Mouse (Mus musculus) c-Kit-positive CD71-negative TER-119-negative erythroid progenitor cells, embryonic 14.5 days (primary cell): ENCODE data around the gene Slc16a3.
A peak's percentile ranks its signal among the peaks of the same experiment; 100 is the strongest.

Experiments used
- DNase-seq: peaks from one replicate; pipeline ENCODE4 v3.0.0-alpha.2; 2013; ENCODE audit warnings: low read depth

The Slc16a3 gene

GRCm38 (mm10) chr11:120948328-120948727 lies at the start of gene Slc16a3:
Slc16a3 (plus strand) TSS chr11:120948480.
- no peak for DNase-seq

- DNase-seq, result no peak
Measured at GRCm38 (mm10) chr11:120900276-120901244, 47.7 kb upstream of the Slc16a3 start.

- no peak for DNase-seq
Measured at GRCm38 (mm10) chr11:120901729-120902486, 46.4 kb upstream of the Slc16a3 start.

- no peak for DNase-seq
Measured at GRCm38 (mm10) chr11:120902487-120903142, 45.7 kb upstream of the Slc16a3 start.

GRCm38 (mm10) chr11:120903159-120903850 lies 45.0 kb upstream of the Slc16a3 start:
- no peak for DNase-seq

- DNase-seq, result no peak
Measured at GRCm38 (mm10) chr11:120904561-120904960, 43.7 kb upstream of the Slc16a3 start.

GRCm38 (mm10) chr11:120905430-120905873 lies 42.8 kb upstream of the Slc16a3 start:
- peak; percentile 77 for DNase-seq

- DNase-seq, result no peak
Measured at GRCm38 (mm10) chr11:120913796-120914195, 34.5 kb upstream of the Slc16a3 start.

GRCm38 (mm10) chr11:120916477-120916876 lies 31.8 kb upstream of the Slc16a3 start:
- DNase-seq, result no peak

GRCm38 (mm10) chr11:120917756-120918155 lies 30.5 kb upstream of the Slc16a3 start:
- DNase-seq, result no peak

GRCm38 (mm10) chr11:120922528-120922927 lies 25.8 kb upstream of the Slc16a3 start:
- DNase-seq, result no peak

GRCm38 (mm10) chr11:120928468-120928867 lies 19.8 kb upstream of the Slc16a3 start:
- no peak for DNase-seq

GRCm38 (mm10) chr11:120931479-120931878 lies 16.8 kb upstream of the Slc16a3 start:
- no peak for DNase-seq

- DNase-seq, result peak; percentile 81
Measured at GRCm38 (mm10) chr11:120932564-120933398, 15.5 kb upstream of the Slc16a3 start, which contains the start of gene Ccdc57. Ccdc57 (minus strand) TSS chr11:120932872.

- no peak for DNase-seq
Measured at GRCm38 (mm10) chr11:120937976-120938375, 10.3 kb upstream of the Slc16a3 start.

- DNase-seq, result no peak
Measured at GRCm38 (mm10) chr11:120938795-120939194, 9.5 kb upstream of the Slc16a3 start.

GRCm38 (mm10) chr11:120939712-120940341 lies 8.5 kb upstream of the Slc16a3 start:
- DNase-seq, result no peak

- DNase-seq, result no peak
Measured at GRCm38 (mm10) chr11:120940959-120941358, 7.3 kb upstream of the Slc16a3 start.

- no peak for DNase-seq
Measured at GRCm38 (mm10) chr11:120945266-120945665, 3.0 kb upstream of the Slc16a3 start.

GRCm38 (mm10) chr11:120945926-120946325 lies 2.4 kb upstream of the Slc16a3 start:
- no peak for DNase-seq
